Mouse (Mus musculus): ENCODE data around the gene Trabd2b. TPM values are rescaled to one million over a fixed set of nuclear protein-coding genes. Genes with fewer than 3 reads are reported as not detected.

Gene Trabd2b
- 2.0 and 2.2 TPM in 2 replicates for polyA plus RNA-seq (2014; fragmentation: Nextera tagmentation; extraction: Ambion mirVana)

- ATAC-seq (ENCODE audit: insufficient read depth, low FRiP score, low TSS enrichment) (peak; percentile 54), DNase-seq (ENCODE audit: low spot score) (peak; percentile 34)
- peak within 1 kb of the TSS; percentile 75 for H3K9ac ChIP-seq (ENCODE audit: low read length)
- peaks cover 13% of the 10 kb centered on the region for H3K27me3 ChIP-seq (ENCODE audit: control insufficient read depth, insufficient read depth, low read length)
- peak within 1 kb of the TSS; percentile 80; the same call in 1 of the 2 replicates for H3K27ac ChIP-seq (ENCODE audit: low read depth, low read length)
- peak within 1 kb of the TSS; percentile 73 for H3K4me3 ChIP-seq (ENCODE audit: low read depth, low read length)
- under 1% methylated on average over 45 of the region's 61 CpGs for WGBS
- peak within 1 kb of the TSS; percentile 99 for H3K4me2 ChIP-seq (ENCODE audit: low read depth)
- H3K9me3 ChIP-seq (ENCODE audit: control insufficient read depth, low read length), result no peaks in the 10 kb centered on the region
- H3K4me1 ChIP-seq (ENCODE audit: control insufficient read depth, insufficient read depth, low read length), result peaks cover 22% of the 10 kb centered on the region
- H3K36me3 ChIP-seq (ENCODE audit: control insufficient read depth, insufficient read depth, low read length), result no peaks in the 10 kb centered on the region
Observed at GRCm38 (mm10) chr4:114406355-114407101, at the start of gene Trabd2b. Gene Trabd2b (plus strand): TSS chr4:114406724.

GRCm38 (mm10) chr4:114357420-114357819 lies 49.1 kb upstream of the Trabd2b start:
- Histone ChIP-seq H3K4me3 (ENCODE audit: low read depth, low read length) (no peak overlapping the region), H3K9me3 (ENCODE audit: control insufficient read depth, low read length) (no peaks in the 10 kb centered on the region), H3K4me2 (ENCODE audit: low read depth) (no peak overlapping the region), H3K36me3 (ENCODE audit: control insufficient read depth, insufficient read depth, low read length) (no peaks in the 10 kb centered on the region), H3K9ac (ENCODE audit: low read length) (no peak overlapping the region), H3K27ac (ENCODE audit: low read depth, low read length) (no peak overlapping the region), H3K4me1 (ENCODE audit: control insufficient read depth, insufficient read depth, low read length) (no peaks in the 10 kb centered on the region), H3K27me3 (ENCODE audit: control insufficient read depth, insufficient read depth, low read length) (no peaks in the 10 kb centered on the region)
- DNase-seq (ENCODE audit: low spot score), result no peak
- ATAC-seq (ENCODE audit: insufficient read depth, low FRiP score, low TSS enrichment), result no peak
- WGBS, result 72% methylated on average over 4 of the region's 4 CpGs

- Histone ChIP-seq H3K4me3 (ENCODE audit: low read depth, low read length) (no peak overlapping the region), H3K36me3 (ENCODE audit: control insufficient read depth, insufficient read depth, low read length) (no peaks in the 10 kb centered on the region), H3K9me3 (ENCODE audit: control insufficient read depth, low read length) (no peaks in the 10 kb centered on the region), H3K4me1 (ENCODE audit: control insufficient read depth, insufficient read depth, low read length) (no peaks in the 10 kb centered on the region), H3K9ac (ENCODE audit: low read length) (no peak overlapping the region), H3K4me2 (ENCODE audit: low read depth) (no peak overlapping the region), H3K27me3 (ENCODE audit: control insufficient read depth, insufficient read depth, low read length) (no peaks in the 10 kb centered on the region), H3K27ac (ENCODE audit: low read depth, low read length) (no peak overlapping the region)
- WGBS, result 84% methylated on average over 2 of the region's 2 CpGs
- ATAC-seq (ENCODE audit: insufficient read depth, low FRiP score, low TSS enrichment) (no peak), DNase-seq (ENCODE audit: low spot score) (no peak)
Observed at GRCm38 (mm10) chr4:114358874-114359273, 47.6 kb upstream of the Trabd2b start.

- no peak overlapping the region for H3K27ac ChIP-seq (ENCODE audit: low read depth, low read length)
- ATAC-seq (ENCODE audit: insufficient read depth, low FRiP score, low TSS enrichment), result no peak
- DNase-seq (ENCODE audit: low spot score), result no peak
- H3K36me3 ChIP-seq (ENCODE audit: control insufficient read depth, insufficient read depth, low read length), result no peaks in the 10 kb centered on the region
- H3K4me1 ChIP-seq (ENCODE audit: control insufficient read depth, insufficient read depth, low read length), result no peaks in the 10 kb centered on the region
- no peak overlapping the region for H3K4me3 ChIP-seq (ENCODE audit: low read depth, low read length)
- no peaks in the 10 kb centered on the region for H3K27me3 ChIP-seq (ENCODE audit: control insufficient read depth, insufficient read depth, low read length)
- WGBS, result 88% methylated on average over 1 of the region's 1 CpGs
- no peaks in the 10 kb centered on the region for H3K9me3 ChIP-seq (ENCODE audit: control insufficient read depth, low read length)
- H3K4me2 ChIP-seq (ENCODE audit: low read depth), result no peak overlapping the region
- no peak overlapping the region for H3K9ac ChIP-seq (ENCODE audit: low read length)
Observed at GRCm38 (mm10) chr4:114359818-114360217, 46.7 kb upstream of the Trabd2b start.

GRCm38 (mm10) chr4:114361336-114361735 lies 45.2 kb upstream of the Trabd2b start:
- Histone ChIP-seq H3K27me3 (ENCODE audit: control insufficient read depth, insufficient read depth, low read length) (no peaks in the 10 kb centered on the region), H3K4me2 (ENCODE audit: low read depth) (no peak overlapping the region), H3K4me3 (ENCODE audit: low read depth, low read length) (no peak overlapping the region), H3K36me3 (ENCODE audit: control insufficient read depth, insufficient read depth, low read length) (no peaks in the 10 kb centered on the region), H3K9ac (ENCODE audit: low read length) (no peak overlapping the region), H3K27ac (ENCODE audit: low read depth, low read length) (no peak overlapping the region), H3K4me1 (ENCODE audit: control insufficient read depth, insufficient read depth, low read length) (no peaks in the 10 kb centered on the region), H3K9me3 (ENCODE audit: control insufficient read depth, low read length) (no peaks in the 10 kb centered on the region)
- 83% methylated on average over 2 of the region's 2 CpGs for WGBS
- DNase-seq (ENCODE audit: low spot score), result no peak
- ATAC-seq (ENCODE audit: insufficient read depth, low FRiP score, low TSS enrichment), result no peak

GRCm38 (mm10) chr4:114365000-114365399 lies 41.5 kb upstream of the Trabd2b start:
- no peak overlapping the region for H3K9ac ChIP-seq (ENCODE audit: low read length)
- H3K27me3 ChIP-seq (ENCODE audit: control insufficient read depth, insufficient read depth, low read length), result no peaks in the 10 kb centered on the region
- H3K4me1 ChIP-seq (ENCODE audit: control insufficient read depth, insufficient read depth, low read length), result no peaks in the 10 kb centered on the region
- no peaks in the 10 kb centered on the region for H3K9me3 ChIP-seq (ENCODE audit: control insufficient read depth, low read length)
- 79% methylated on average over 4 of the region's 4 CpGs for WGBS
- H3K4me2 ChIP-seq (ENCODE audit: low read depth), result no peak overlapping the region
- H3K36me3 ChIP-seq (ENCODE audit: control insufficient read depth, insufficient read depth, low read length), result no peaks in the 10 kb centered on the region
- no peak overlapping the region for H3K4me3 ChIP-seq (ENCODE audit: low read depth, low read length)
- no peak overlapping the region for H3K27ac ChIP-seq (ENCODE audit: low read depth, low read length)
- DNase-seq (ENCODE audit: low spot score) (no peak), ATAC-seq (ENCODE audit: insufficient read depth, low FRiP score, low TSS enrichment) (no peak)

- Histone ChIP-seq H3K27ac (ENCODE audit: low read depth, low read length) (no peak overlapping the region), H3K9me3 (ENCODE audit: control insufficient read depth, low read length) (no peaks in the 10 kb centered on the region), H3K4me3 (ENCODE audit: low read depth, low read length) (no peak overlapping the region), H3K4me2 (ENCODE audit: low read depth) (no peak overlapping the region), H3K36me3 (ENCODE audit: control insufficient read depth, insufficient read depth, low read length) (no peaks in the 10 kb centered on the region), H3K27me3 (ENCODE audit: control insufficient read depth, insufficient read depth, low read length) (no peaks in the 10 kb centered on the region), H3K4me1 (ENCODE audit: control insufficient read depth, insufficient read depth, low read length) (no peaks in the 10 kb centered on the region), H3K9ac (ENCODE audit: low read length) (no peak overlapping the region)
- ATAC-seq (ENCODE audit: insufficient read depth, low FRiP score, low TSS enrichment) (no peak), DNase-seq (ENCODE audit: low spot score) (no peak)
Observed at GRCm38 (mm10) chr4:114365595-114365994, 40.9 kb upstream of the Trabd2b start.

- DNase-seq (ENCODE audit: low spot score), result no peak
- Histone ChIP-seq H3K27ac (ENCODE audit: low read depth, low read length) (no peak overlapping the region), H3K27me3 (ENCODE audit: control insufficient read depth, insufficient read depth, low read length) (no peaks in the 10 kb centered on the region), H3K9ac (ENCODE audit: low read length) (no peak overlapping the region), H3K4me2 (ENCODE audit: low read depth) (no peak overlapping the region), H3K4me3 (ENCODE audit: low read depth, low read length) (no peak overlapping the region), H3K9me3 (ENCODE audit: control insufficient read depth, low read length) (no peaks in the 10 kb centered on the region), H3K4me1 (ENCODE audit: control insufficient read depth, insufficient read depth, low read length) (no peaks in the 10 kb centered on the region), H3K36me3 (ENCODE audit: control insufficient read depth, insufficient read depth, low read length) (no peaks in the 10 kb centered on the region)
- WGBS, result 56% methylated on average over 2 of the region's 2 CpGs
- no peak for ATAC-seq (ENCODE audit: insufficient read depth, low FRiP score, low TSS enrichment)
Observed at GRCm38 (mm10) chr4:114367005-114367404, 39.5 kb upstream of the Trabd2b start.

- DNase-seq (ENCODE audit: low spot score) (no peak), ATAC-seq (ENCODE audit: insufficient read depth, low FRiP score, low TSS enrichment) (no peak)
- Histone ChIP-seq H3K4me2 (ENCODE audit: low read depth) (no peak overlapping the region), H3K9ac (ENCODE audit: low read length) (no peak overlapping the region), H3K36me3 (ENCODE audit: control insufficient read depth, insufficient read depth, low read length) (no peaks in the 10 kb centered on the region), H3K9me3 (ENCODE audit: control insufficient read depth, low read length) (no peaks in the 10 kb centered on the region), H3K4me3 (ENCODE audit: low read depth, low read length) (no peak overlapping the region), H3K27me3 (ENCODE audit: control insufficient read depth, insufficient read depth, low read length) (no peaks in the 10 kb centered on the region), H3K27ac (ENCODE audit: low read depth, low read length) (no peak overlapping the region), H3K4me1 (ENCODE audit: control insufficient read depth, insufficient read depth, low read length) (no peaks in the 10 kb centered on the region)
- WGBS, result 59% methylated on average over 7 of the region's 7 CpGs
Observed at GRCm38 (mm10) chr4:114367840-114368239, 38.7 kb upstream of the Trabd2b start.

Data from neural tube, embryonic 11.5 days (tissue).